9 mouse cellular contexts compared by ENCODE assay signal in the genomic region with DNA sequence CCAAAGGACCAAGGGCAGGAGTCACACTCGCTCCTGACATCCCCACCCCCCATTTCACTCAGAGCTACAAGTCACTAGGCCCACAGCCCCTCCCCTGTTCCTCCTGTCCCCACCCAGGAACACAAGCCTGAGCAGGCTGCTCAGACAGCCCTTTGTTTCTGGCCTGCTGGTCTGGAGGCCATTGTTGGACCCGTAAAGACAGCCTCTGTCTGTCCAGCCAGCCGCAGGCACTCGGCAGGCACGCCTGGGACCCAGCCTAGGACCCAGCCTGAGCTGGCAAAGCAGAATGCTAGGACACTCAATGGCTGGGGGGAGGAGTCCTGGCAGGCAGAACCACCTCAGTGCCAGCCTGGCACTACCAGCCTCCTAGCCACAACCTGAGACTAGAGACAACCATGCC. TPM values are rescaled to one million over a fixed set of nuclear protein-coding genes. Genes with fewer than 3 reads are reported as not detected.
DNase-seq lines count a peak whose midpoint lies in the region; ATAC-seq and TF ChIP-seq lines count a peak whose summit lies in the region.
"Had no signal": no experiment of that assay in that cellular context is flagged by ENCODE, and none has a peak within 500 bp of the region (broad histone marks: within the 10 kb centered on the region; RNA-seq: fewer than 3 reads in every experiment).

No protein-coding gene starts in this region.

- H3K36me3 ChIP-seq in E14TG2a.4 (ENCODE audit: insufficient read depth, low read length): peaks cover 26% of the 10 kb centered on the region
- H3K36me3 ChIP-seq in forebrain, embryonic 12.5 days (replicated peaks): peaks cover 43% of the 10 kb centered on the region

- no peak for TF ChIP-seq CTCF in E14TG2a.4 (conservative IDR thresholded peaks at IDR 0.05; ENCODE audit: low read length)
- TF ChIP-seq CTCF in left cerebral cortex, adult 2 months (IDR thresholded peaks at IDR 0.05): no peak

- no peak overlapping the region for H3K4me2 ChIP-seq in forebrain, embryonic 12.5 days
- H3K4me2 ChIP-seq: limb, embryonic 12.5 days had no signal

- DNase-seq in cerebellum, adult 11-12 months: peak; percentile 54
- DNase-seq in cerebellum, adult 8-10 months: no peak
- peak in 1 of 2 experiments; percentile 57 for DNase-seq in left cerebral cortex, adult 2 months (ENCODE audit: extremely low spot score in 1 of 2, low spot score in 2 of 2)
- DNase-seq in c-Kit-positive CD71-positive TER-119-positive erythroid progenitor cells, embryonic 14.5 days (ENCODE audit: low spot score): no peak
- no peak for DNase-seq in kidney, postnatal 4 days
- no peak for DNase-seq in heart, postnatal 36 days

- 0 out of 2 replicates have a peak, but pooled peaks cover 3% of the 10 kb centered on the region for H3K27me3 ChIP-seq in E14TG2a.4 (ENCODE audit: insufficient read depth, low read length)
- no peaks in the 10 kb centered on the region for H3K27me3 ChIP-seq in forebrain, embryonic 12.5 days
- H3K27me3 ChIP-seq: limb, embryonic 12.5 days had no signal

- 18% methylated on average over 4 of the region's 5 CpGs for WGBS in forebrain, embryonic 12.5 days

- ATAC-seq in forebrain, embryonic 12.5 days (ENCODE audit: low FRiP score): peak; percentile 53; the same call in 1 of the 2 replicates

- peak overlapping the region; percentile 66 for H3K4me3 ChIP-seq in E14TG2a.4 (replicated peaks; ENCODE audit: low read length)
- no peak overlapping the region for H3K4me3 ChIP-seq in forebrain, embryonic 12.5 days (replicated peaks)
- H3K4me3 ChIP-seq in left cerebral cortex, adult 2 months: no peak overlapping the region
- H3K4me3 ChIP-seq: limb, embryonic 12.5 days had no signal

- H3K9ac ChIP-seq in forebrain, embryonic 12.5 days: no peak overlapping the region
- H3K9ac ChIP-seq: limb, embryonic 12.5 days had no signal

- intact Hi-C loops in left cerebral cortex, adult 2 months (cut with DNase I): no loop called here
- intact Hi-C loops in heart, postnatal 36 days (cut with DNase I): no loop called here

- no peak overlapping the region for H3K27ac ChIP-seq in forebrain, embryonic 12.5 days
- H3K27ac ChIP-seq in left cerebral cortex, adult 2 months: peak overlapping the region; percentile 75
- H3K27ac ChIP-seq: limb, embryonic 12.5 days had no signal

- no peaks in the 10 kb centered on the region for H3K9me3 ChIP-seq in E14TG2a.4 (ENCODE audit: low read length)
- no peaks in the 10 kb centered on the region for H3K9me3 ChIP-seq in forebrain, embryonic 12.5 days
- H3K9me3 ChIP-seq: limb, embryonic 12.5 days had no signal

- H3K4me1 ChIP-seq in E14TG2a.4 (replicated peaks; ENCODE audit: low read depth, low read length): peaks cover 68% of the 10 kb centered on the region
- peaks cover 5% of the 10 kb centered on the region for H3K4me1 ChIP-seq in forebrain, embryonic 12.5 days
- H3K4me1 ChIP-seq: limb, embryonic 12.5 days had no signal

RNA-seq across cellular contexts. Expression of gene Mybbp1a, which starts 14.5 kb away (rescaled TPM):
- polyA plus RNA-seq in forebrain, embryonic 12.5 days (2016; fragmentation: Nextera tagmentation; extraction: Ambion mirVana): 158 and 160 TPM in 2 replicates
- total RNA-seq in left cerebral cortex, adult 2 months (2021): 10 to 100 TPM; 53.2 to 55.0 TPM
- 10 to 100 TPM; 45.9 to 46.8 TPM for total RNA-seq in heart, postnatal 36 days (2021)

RNA-seq across cellular contexts. Expression of gene Ggt6, which starts 20.4 kb away (rescaled TPM):
- not detected in 2 replicates for polyA plus RNA-seq in forebrain, embryonic 12.5 days (2016; fragmentation: Nextera tagmentation; extraction: Ambion mirVana)
- under 1 TPM; 0.18 to 0.37 TPM for total RNA-seq in left cerebral cortex, adult 2 months (2021)
- total RNA-seq in heart, postnatal 36 days (2021): not detected

RNA-seq across cellular contexts. Expression of gene Spns2, which starts 34.0 kb away (rescaled TPM):
- 4.9 and 5.4 TPM in 2 replicates for polyA plus RNA-seq in forebrain, embryonic 12.5 days (2016; fragmentation: Nextera tagmentation; extraction: Ambion mirVana)
- 10 to 100 TPM; 68.2 to 70.6 TPM for total RNA-seq in left cerebral cortex, adult 2 months (2021)
- total RNA-seq in heart, postnatal 36 days (2021): 10 to 100 TPM in 1 of 2 experiments, 1 to 10 TPM in 1; 9.7 to 11.0 TPM

RNA-seq across cellular contexts. Expression of gene Smtnl2, which starts 44.2 kb away (rescaled TPM):
- 5.2 and 5.5 TPM in 2 replicates for polyA plus RNA-seq in forebrain, embryonic 12.5 days (2016; fragmentation: Nextera tagmentation; extraction: Ambion mirVana)
- 1 to 10 TPM in 1 of 2 experiments, under 1 TPM in 1; 0.33 to 1.2 TPM for total RNA-seq in left cerebral cortex, adult 2 months (2021)
- 10 to 100 TPM; 18.2 to 19.5 TPM for total RNA-seq in heart, postnatal 36 days (2021)

Comparison
In these comparisons a context has a peak if more than half of its experiments do, and no peak if none do; other contexts are left out.
1. RNA of gene Spns2, which starts 34.0 kb away (total RNA-seq): 68.2 to 70.6 TPM in left cerebral cortex, adult 2 months; 9.7 to 11.0 TPM in heart, postnatal 36 days; every median in the first group is over 4 times any median in the second.